Mouse (Mus musculus) liver, embryonic 15.5 days (tissue): ENCODE measurements at regions not wholly inside any gene's neighbourhood (a gene's known extent, or its start where the extent isn't known, plus 50 kb on each side); places are given as distances from the start of the nearest gene placed in this dataset.

Experiments used
- ATAC-seq: fragments of 200-750 bp; cut with Nextera tagmentation; 2 replicates; pipeline ENCODE4 v1.8.0; 2017; ENCODE audit warnings: moderate number of reproducible peaks, mild to moderate bottlenecking, moderate library complexity; ENCODE audit not compliant: insufficient read depth
- H3K27ac ChIP-seq: fragments of 300-500 bp; sonication (generic); replicated peaks from 2 replicates; pipeline ENCODE4 v1.5.1; 2015; ENCODE audit warnings: mild to moderate bottlenecking, inconsistent platforms
- H3K27me3 ChIP-seq: fragments of 300-500 bp; sonication (generic); 2 replicates; pipeline ENCODE4 v1.6.1; 2015; ENCODE audit warnings: mild to moderate bottlenecking, inconsistent platforms
- H3K36me3 ChIP-seq: fragments of 300-500 bp; sonication (generic); replicated peaks from 2 replicates; pipeline ENCODE4 v1.6.1; 2015; ENCODE audit warnings: moderate library complexity, mild to moderate bottlenecking, inconsistent platforms
- H3K4me1 ChIP-seq: fragments of 300-500 bp; sonication (generic); replicated peaks from 2 replicates; pipeline ENCODE4 v1.6.1; 2015; ENCODE audit warnings: inconsistent platforms
- H3K4me2 ChIP-seq: fragments of 300-500 bp; sonication (generic); 2 replicates; pipeline ENCODE4 v1.6.1; 2015; ENCODE audit warnings: moderate library complexity, mild to moderate bottlenecking, inconsistent platforms
- H3K4me3 ChIP-seq: fragments of 300-500 bp; sonication (generic); replicated peaks from 2 replicates; pipeline ENCODE4 v1.5.1; 2015; ENCODE audit warnings: mild to moderate bottlenecking, inconsistent platforms
- H3K9ac ChIP-seq: fragments of 300-500 bp; sonication (generic); 2 replicates; pipeline ENCODE4 v1.6.1; 2015; ENCODE audit warnings: moderate library complexity, mild to moderate bottlenecking, inconsistent platforms
- H3K9me3 ChIP-seq: fragments of 300-500 bp; sonication (generic); replicated peaks from 2 replicates; pipeline ENCODE4 v1.6.1; 2016; ENCODE audit warnings: inconsistent platforms
- WGBS: fragments of 180-500 bp; shearing (Covaris S2); methylation state at CpG from one replicate; pipeline ENCODE4 v1.1.7; 2015; ENCODE audit warnings: mixed read lengths; ENCODE audit not compliant: insufficient replicate concordance; 5-methylcytosine and 5-hydroxymethylcytosine counted together

DNA sequence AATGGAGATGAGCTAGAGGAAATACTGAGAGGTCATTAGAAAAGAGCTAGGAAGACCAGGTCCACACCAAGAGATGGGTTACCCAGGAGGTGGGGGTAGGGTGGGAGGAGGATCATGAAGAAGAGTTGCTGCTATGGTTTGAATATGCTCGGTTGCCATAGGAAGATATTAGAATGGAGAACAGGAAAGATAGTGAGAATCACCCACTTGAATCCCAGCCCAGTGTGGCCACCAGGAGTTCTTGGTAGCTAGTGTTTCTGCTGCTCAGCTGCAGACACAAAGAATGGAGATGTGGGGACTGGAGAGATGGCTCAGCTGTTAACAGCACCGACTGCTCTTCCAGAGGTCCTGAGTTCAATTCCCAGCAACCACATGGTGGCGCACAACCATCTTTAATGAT, 62.4 kb upstream of the Sertad2 start:
- Histone ChIP-seq H3K4me2 (no peak overlapping the region), H3K27ac (no peak overlapping the region), H3K36me3 (no peaks in the 10 kb centered on the region), H3K9ac (no peak overlapping the region), H3K4me3 (no peak overlapping the region), H3K4me1 (peaks cover 10% of the 10 kb centered on the region), H3K9me3 (no peaks in the 10 kb centered on the region), H3K27me3 (no peaks in the 10 kb centered on the region)
- no peak for ATAC-seq
- 66% methylated on average over 3 of the region's 3 CpGs for WGBS

DNA sequence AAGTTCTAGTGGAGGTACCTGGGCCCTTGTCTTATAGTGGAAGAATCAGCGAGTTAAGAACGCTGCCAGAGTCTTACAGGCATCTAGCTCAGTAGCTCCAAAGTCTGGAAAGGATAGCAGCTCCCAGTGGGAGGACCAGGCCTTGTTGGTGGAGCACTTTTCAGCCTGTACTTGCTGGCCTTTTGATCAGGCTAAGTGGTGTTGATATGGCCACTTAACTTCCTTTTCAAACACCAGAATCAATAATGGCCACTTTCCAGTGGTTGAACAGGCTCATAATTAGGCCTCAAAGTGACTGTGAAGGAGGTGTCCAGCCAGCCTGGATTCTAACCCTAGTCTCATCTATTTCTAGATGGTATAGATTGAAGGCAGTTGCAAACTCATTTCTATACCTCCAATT, 57.7 kb upstream of the Sertad2 start:
- Histone ChIP-seq H3K27ac (no peak overlapping the region), H3K4me3 (no peak overlapping the region), H3K9ac (no peak overlapping the region), H3K4me2 (no peak overlapping the region), H3K36me3 (no peaks in the 10 kb centered on the region), H3K27me3 (no peaks in the 10 kb centered on the region), H3K4me1 (no peaks in the 10 kb centered on the region), H3K9me3 (no peaks in the 10 kb centered on the region)
- 71% methylated on average over 2 of the region's 2 CpGs for WGBS
- no peak for ATAC-seq
